Comparison of ENCODE assay signal across 24 mouse cellular contexts in the genomic region with DNA sequence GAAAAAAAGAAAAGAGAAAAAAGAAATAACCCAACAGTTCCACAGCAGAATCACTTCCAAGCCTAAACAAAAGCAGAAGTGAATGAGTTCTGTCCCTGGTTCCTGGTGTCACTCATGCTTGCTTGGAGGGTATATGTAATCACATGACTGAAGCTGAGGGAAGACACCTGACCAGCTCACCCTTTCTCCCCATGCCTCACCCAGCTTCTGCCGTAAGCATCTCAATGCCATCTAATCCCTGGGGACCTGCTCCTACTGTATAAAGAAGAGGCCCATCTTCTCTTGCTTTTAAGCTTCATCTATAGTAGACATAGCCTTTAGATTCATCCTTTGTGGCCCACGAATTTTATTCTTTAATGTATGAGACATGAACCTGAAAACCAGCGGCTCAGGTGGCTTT.
DNase-seq lines count a peak whose midpoint lies in the region; ATAC-seq and TF ChIP-seq lines count a peak whose summit lies in the region.
"Had no signal": no experiment of that assay in that cellular context is flagged by ENCODE, and none has a peak within 500 bp of the region (broad histone marks: within the 10 kb centered on the region; RNA-seq: fewer than 3 reads in every experiment).

No protein-coding gene starts in this region.

- no peak for TF ChIP-seq CTCF in CH12.LX (conservative IDR thresholded peaks at IDR 0.05 in 1 of 2, IDR thresholded peaks at IDR 0.05 in 1 of 2; ENCODE audit: low read depth in 2 of 2, low read length in 2 of 2)

- no peak for TF ChIP-seq RAD21 in CH12.LX (IDR thresholded peaks at IDR 0.05; ENCODE audit: low read depth, low read length)

- no peaks in the 10 kb centered on the region for H3K4me1 ChIP-seq in midbrain, embryonic 11.5 days (ENCODE audit: control insufficient read depth, insufficient read depth, low read length)
- no peaks in the 10 kb centered on the region for H3K4me1 ChIP-seq in midbrain, embryonic 14.5 days (ENCODE audit: control insufficient read depth, insufficient read depth, low read length)
- H3K4me1 ChIP-seq in CH12.LX (ENCODE audit: control insufficient read depth in 1 of 2, insufficient read depth in 2 of 2) = peaks cover 0 to 22% of the 10 kb centered on the region in 2 experiments; a peak in 2 of 4 replicates
- H3K4me1 ChIP-seq: forebrain, embryonic 10.5 days; forebrain, embryonic 12.5 days had no signal

- H3K36me3 ChIP-seq in midbrain, embryonic 11.5 days (ENCODE audit: control insufficient read depth, insufficient read depth, low read length) = no peaks in the 10 kb centered on the region
- no peaks in the 10 kb centered on the region for H3K36me3 ChIP-seq in midbrain, embryonic 14.5 days (ENCODE audit: control insufficient read depth, insufficient read depth, low read length)
- H3K36me3 ChIP-seq in CH12.LX (replicated peaks in 1 of 2; ENCODE audit: control insufficient read depth in 1 of 2, insufficient read depth in 1 of 2, low read length in 1 of 2) = no peaks in the 10 kb centered on the region
- H3K36me3 ChIP-seq: embryonic facial prominence, embryonic 13.5 days; embryonic facial prominence, embryonic 15.5 days; forebrain, embryonic 10.5 days; forebrain, embryonic 12.5 days had no signal

- WGBS in midbrain, embryonic 11.5 days = 84% methylated on average over 3 of the region's 3 CpGs
- 81% methylated on average over 3 of the region's 3 CpGs for WGBS in midbrain, embryonic 14.5 days

- H3K27ac ChIP-seq in midbrain, embryonic 11.5 days (ENCODE audit: low read depth, low read length) = no peak overlapping the region
- no peak overlapping the region for H3K27ac ChIP-seq in midbrain, embryonic 14.5 days (replicated peaks; ENCODE audit: low read depth, low read length)
- H3K27ac ChIP-seq in CH12.LX (ENCODE audit: insufficient read depth, low read depth) = no peak overlapping the region
- H3K27ac ChIP-seq: embryonic facial prominence, embryonic 13.5 days; embryonic facial prominence, embryonic 15.5 days; forebrain, embryonic 10.5 days; forebrain, embryonic 12.5 days had no signal

- in situ Hi-C loops in CH12.LX (cut with MboI; ENCODE audit: low pct_ligation_motif_present, low pct_unique_long_range_greater_than_20kb, low sequenced_read_pairs) = no loop called here

- no peak for ATAC-seq in midbrain, embryonic 11.5 days (ENCODE audit: low FRiP score)
- ATAC-seq in midbrain, embryonic 14.5 days (ENCODE audit: low FRiP score, low TSS enrichment) = no peak
- ATAC-seq in megakaryocyte progenitor cell, adult 5-6 weeks (replicated peaks; ENCODE audit: poor library complexity) = 0 out of 2 replicates have a peak, but pooled peaks have one; percentile 31
- ATAC-seq: CD4-positive, CD25-positive, alpha-beta regulatory T cell, adult 4 months; forebrain, embryonic 14.5 days; forebrain, embryonic 16.5 days had no signal

- H3K9ac ChIP-seq in midbrain, embryonic 11.5 days (ENCODE audit: low read length) = no peak overlapping the region
- no peak overlapping the region for H3K9ac ChIP-seq in midbrain, embryonic 14.5 days (replicated peaks; ENCODE audit: low read length)
- H3K9ac ChIP-seq in CH12.LX (ENCODE audit: insufficient read depth, low read depth) = no peak overlapping the region
- H3K9ac ChIP-seq: embryonic facial prominence, embryonic 13.5 days; embryonic facial prominence, embryonic 15.5 days; forebrain, embryonic 12.5 days had no signal

- no peaks in the 10 kb centered on the region for H3K27me3 ChIP-seq in midbrain, embryonic 11.5 days (ENCODE audit: control insufficient read depth, insufficient read depth, low read length)
- H3K27me3 ChIP-seq in midbrain, embryonic 14.5 days (ENCODE audit: control insufficient read depth, insufficient read depth, low read length) = no peaks in the 10 kb centered on the region
- no peaks in the 10 kb centered on the region for H3K27me3 ChIP-seq in CH12.LX (replicated peaks)
- H3K27me3 ChIP-seq: embryonic facial prominence, embryonic 15.5 days; forebrain, embryonic 12.5 days had no signal

- no peaks in the 10 kb centered on the region for H3K9me3 ChIP-seq in midbrain, embryonic 11.5 days (ENCODE audit: control insufficient read depth, low read length)
- no peaks in the 10 kb centered on the region for H3K9me3 ChIP-seq in midbrain, embryonic 14.5 days (ENCODE audit: control insufficient read depth, low read length)
- H3K9me3 ChIP-seq in CH12.LX (replicated peaks; ENCODE audit: low read length) = no peaks in the 10 kb centered on the region
- H3K9me3 ChIP-seq: embryonic facial prominence, embryonic 13.5 days; embryonic facial prominence, embryonic 15.5 days; forebrain, embryonic 10.5 days; forebrain, embryonic 12.5 days had no signal

- no peak for TF ChIP-seq EP300 in CH12.LX (IDR thresholded peaks at IDR 0.05; ENCODE audit: low read length)

- no peaks in the 10 kb centered on the region for H3K79me2 ChIP-seq in CH12.LX (replicated peaks; ENCODE audit: control insufficient read depth, extremely low read depth, insufficient read depth, poor library complexity, severe bottlenecking)

- DNase-seq in midbrain, embryonic 11.5 days (ENCODE audit: low spot score, missing footprints) = peak; percentile 41
- no peak for DNase-seq in midbrain, embryonic 14.5 days
- DNase-seq in CH12.LX (ENCODE audit: extremely low read depth) = peak; percentile 3
- no peak for DNase-seq in urinary bladder, postnatal 10 days (ENCODE audit: low spot score)
- no peak for DNase-seq in cerebellum, adult 11-12 months
- DNase-seq in layer of hippocampus, postnatal 10 days (ENCODE audit: low spot score in 2 of 2) = no peak
- DNase-seq: adrenal gland, adult 2 months; adrenal gland, postnatal 10 days; adrenal gland, postnatal 25 days; cerebellum, adult 11 months; cerebellum, adult 2 months; cerebellum, adult 9-10 months; cerebellum, postnatal 14 days; cerebellum, postnatal 36 days; embryo, embryonic 11 days had no signal

- dilution Hi-C loops in CH12.LX (cut with MboI; ENCODE audit: extremely low pct_ligation_motif_present, extremely low pct_unique_long_range_greater_than_20kb, low sequenced_read_pairs) = no loop called here

- TF ChIP-seq POLR2A in CH12.LX (IDR thresholded peaks at IDR 0.05; ENCODE audit: low read depth, low read length) = no peak

- no peak overlapping the region for H3K4me2 ChIP-seq in midbrain, embryonic 11.5 days
- H3K4me2 ChIP-seq in midbrain, embryonic 14.5 days (ENCODE audit: low read length) = no peak overlapping the region
- no peak overlapping the region for H3K4me2 ChIP-seq in CH12.LX (ENCODE audit: insufficient read depth, low read depth, poor library complexity, severe bottlenecking)
- H3K4me2 ChIP-seq: embryonic facial prominence, embryonic 13.5 days; embryonic facial prominence, embryonic 15.5 days; forebrain, embryonic 12.5 days had no signal

- no peak overlapping the region for H3K4me3 ChIP-seq in midbrain, embryonic 11.5 days (ENCODE audit: low read depth, low read length)
- no peak overlapping the region for H3K4me3 ChIP-seq in midbrain, embryonic 14.5 days (replicated peaks; ENCODE audit: low read depth, low read length)
- H3K4me3 ChIP-seq in CH12.LX (replicated peaks in 1 of 3; ENCODE audit: low read depth in 2 of 3, low read length in 2 of 3, poor library complexity in 1 of 3) = no peak overlapping the region
- H3K4me3 ChIP-seq: embryonic facial prominence, embryonic 13.5 days; embryonic facial prominence, embryonic 15.5 days; erythroblast, embryonic 14.5 days; forebrain, embryonic 10.5 days; forebrain, embryonic 12.5 days had no signal

TF ChIP-seq in CH12.LX, 34 proteins besides CTCF, POLR2A, EP300 and RAD21:
- no peak for TF ChIP-seq MAZ (IDR thresholded peaks at IDR 0.05; ENCODE audit: low read depth, low read length)

Comparison
In these comparisons a context has a peak if more than half of its experiments do, and no peak if none do; other contexts are left out.
1. DNase-seq: peak in midbrain, embryonic 11.5 days (single experiment) and CH12.LX (single experiment); none in midbrain, embryonic 14.5 days (single experiment), urinary bladder, postnatal 10 days (single experiment), cerebellum, adult 11-12 months (single experiment) and layer of hippocampus, postnatal 10 days (0 of 2).